Mouse (Mus musculus) cerebellum, adult 2 months (tissue): ENCODE data around the gene Apobec2. TPM values are rescaled to one million over a fixed set of nuclear protein-coding genes. Genes with fewer than 3 reads are reported as not detected.

Experiments
- DNase-seq, 2 experiments: peaks; one replicate each; pipeline ENCODE4 v3.0.0; 2021
- H3K27ac ChIP-seq: fragments of 200-500 bp; 2 replicates; pipeline ENCODE4 v1.5.1; 2012; ENCODE audit warnings: low read length, control low read depth, inconsistent platforms; ENCODE audit not compliant: insufficient read depth
- H3K27me3 ChIP-seq: fragments of 200-500 bp; 2 replicates; pipeline ENCODE4 v1.6.1; 2012; ENCODE audit warnings: inconsistent platforms, mild to moderate bottlenecking, low read length, moderate library complexity; ENCODE audit not compliant: control insufficient read depth, insufficient read depth
- H3K4me1 ChIP-seq: fragments of 200-500 bp; 2 replicates; pipeline ENCODE4 v1.6.1; 2011; ENCODE audit warnings: low read length; ENCODE audit not compliant: control insufficient read depth, insufficient read depth
- H3K4me3 ChIP-seq: fragments of 200-500 bp; replicated peaks from 2 replicates; pipeline ENCODE3; 2011; ENCODE audit warnings: mild to moderate bottlenecking, low read depth, low read length, control low read depth; ENCODE audit not compliant: insufficient read depth
- CTCF ChIP-seq: fragments of 200-500 bp; IDR thresholded peaks from 2 replicates; pipeline ENCODE4 v1.5.1; 2011; ENCODE audit warnings: low read depth, mild to moderate bottlenecking, control low read depth, low read length, moderate library complexity, borderline replicate concordance; ENCODE audit not compliant: insufficient read depth
- POLR2A ChIP-seq: fragments of 200-500 bp; IDR thresholded peaks from 2 replicates; pipeline ENCODE4 v1.6.1; 2011; ENCODE audit warnings: low read length, control low read depth, borderline replicate concordance; ENCODE audit not compliant: insufficient read depth
- polyA plus RNA-seq: library from polyadenylated mRNA; depleted of rRNA; stranded (reverse); fragments of >200 nt; gene quantifications from 2 replicates; pipeline ENCODE4 v1.2.3, GENCODE M21; 2012; rRNA removed

Gene Apobec2
- polyA plus RNA-seq, 1 experiment, result 0.28 TPM

DNA sequence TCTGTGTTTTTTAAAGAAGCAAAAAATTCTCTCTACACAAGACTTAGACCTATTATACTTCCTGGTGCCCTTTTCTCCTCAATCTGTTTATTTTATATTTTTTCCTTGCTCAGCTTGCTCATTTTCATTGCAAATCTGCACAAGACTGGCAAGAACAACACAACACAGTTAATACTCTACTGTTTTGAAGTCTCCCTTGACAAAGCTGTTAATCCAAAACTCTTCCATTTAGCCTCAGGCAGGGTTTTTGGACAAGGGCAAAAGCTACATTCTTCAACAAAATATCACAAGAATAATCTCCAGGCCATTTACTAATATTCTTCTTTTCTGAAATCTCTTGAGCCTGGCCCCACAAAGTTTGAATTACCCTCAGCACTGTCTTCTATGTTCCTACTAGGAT, 61.1 kb downstream of the Apobec2 start:
- Histone ChIP-seq H3K27me3 (no peaks in the 10 kb centered on the region; the same call in 1 of the 2 replicates), H3K4me1 (no peaks in the 10 kb centered on the region), H3K4me3 (no peak overlapping the region), H3K27ac (no peak overlapping the region)
- TF ChIP-seq POLR2A (no peak), CTCF (no peak)
- no peak for DNase-seq

Other genes starting within 250 kb of the Apobec2 start
- 0.03 and 0.05 TPM in 2 replicates for gene Trem1, start 200.2 kb downstream of the Apobec2 start, polyA plus RNA-seq
- not detected in 2 replicates for gene Trem3, start 185.2 kb downstream of the Apobec2 start, polyA plus RNA-seq
- 0.21 TPM in 1 of 2 replicates, not detected in the other for gene Treml4, start 168.6 kb downstream of the Apobec2 start, polyA plus RNA-seq
- 0.25 TPM in 2 replicates for gene Treml2, start 133.4 kb downstream of the Apobec2 start, polyA plus RNA-seq
- 0.02 and 0.11 TPM in 2 replicates for gene B430306N03Rik, start 116.8 kb downstream of the Apobec2 start, polyA plus RNA-seq
- gene Trem2, start 86.5 kb downstream of the Apobec2 start, polyA plus RNA-seq, result 8.6 and 12.2 TPM in 2 replicates
- 0.11 and 0.27 TPM in 2 replicates for gene Treml1, start 73.0 kb downstream of the Apobec2 start, polyA plus RNA-seq
- 20.3 and 28.1 TPM in 2 replicates for gene Nfya, start 23.0 kb downstream of the Apobec2 start, polyA plus RNA-seq
- gene Oard1, start 22.9 kb downstream of the Apobec2 start, polyA plus RNA-seq, result 27.4 and 27.6 TPM in 2 replicates
- gene Tspo2, start 18.6 kb upstream of the Apobec2 start, polyA plus RNA-seq, result 0.43 and 0.60 TPM in 2 replicates
- gene Unc5cl, start 22.0 kb upstream of the Apobec2 start, polyA plus RNA-seq, result 0.16 and 0.19 TPM in 2 replicates